Mouse (Mus musculus) intestine, embryonic 16.5 days (tissue): ENCODE measurements around the gene Krtap12-1. TPM values are rescaled to one million over a fixed set of nuclear protein-coding genes. Genes with fewer than 3 reads are reported as not detected.

Experiments
- polyA plus RNA-seq: library from polyadenylated mRNA; unstranded; fragments of >200 nt; fragmentation: Nextera tagmentation; extraction: Ambion mirVana; gene quantifications from 2 replicates; pipeline ENCODE4 v1.2.1, GENCODE M21; 2015

The Krtap12-1 gene
- polyA plus RNA-seq, 1 experiment from 2014 or later, result not detected

Other genes with a start within 250 kb of the Krtap12-1 start
- 39.0 and 43.8 TPM in 2 replicates for gene Fam207a, start 204.8 kb upstream of the Krtap12-1 start, polyA plus RNA-seq
- 3.8 and 3.9 TPM in 2 replicates for gene Itgb2, start 190.3 kb upstream of the Krtap12-1 start, polyA plus RNA-seq
- 177 and 181 TPM in 2 replicates for gene Pttg1ip, start 138.9 kb upstream of the Krtap12-1 start, polyA plus RNA-seq
- 330 and 356 TPM in 2 replicates for gene Sumo3, start 114.5 kb upstream of the Krtap12-1 start, polyA plus RNA-seq
- gene Gm49325, start 114.4 kb upstream of the Krtap12-1 start, polyA plus RNA-seq, result 1.9 TPM in 1 of 2 replicates, not detected in the other
- gene Ube2g2, start 98.3 kb upstream of the Krtap12-1 start, polyA plus RNA-seq, result 61.5 and 68.6 TPM in 2 replicates
- gene Tspear, start 34.0 kb upstream of the Krtap12-1 start, polyA plus RNA-seq, result 0.48 and 0.51 TPM in 2 replicates
- not detected in 2 replicates for gene Gm19402, start 29.8 kb upstream of the Krtap12-1 start, polyA plus RNA-seq
- gene Gm9508, start 23.4 kb upstream of the Krtap12-1 start, polyA plus RNA-seq, result not detected in 2 replicates
- gene Gm10272, start 14.0 kb upstream of the Krtap12-1 start, polyA plus RNA-seq, result not detected in 2 replicates
- not detected in 2 replicates for gene Gm10024, start 9.1 kb upstream of the Krtap12-1 start, polyA plus RNA-seq
- not detected in 2 replicates for gene Gm10142, start 4.8 kb upstream of the Krtap12-1 start, polyA plus RNA-seq
- not detected in 2 replicates for gene Gm10100, start 5.9 kb downstream of the Krtap12-1 start, polyA plus RNA-seq
- gene Gm18596, start 22.0 kb downstream of the Krtap12-1 start, polyA plus RNA-seq, result not detected in 2 replicates
- not detected in 2 replicates for gene Gm9736, start 30.8 kb downstream of the Krtap12-1 start, polyA plus RNA-seq
- not detected in 2 replicates for gene Gm3233, start 39.1 kb downstream of the Krtap12-1 start, polyA plus RNA-seq
- not detected in 2 replicates for gene Gm3238, start 50.7 kb downstream of the Krtap12-1 start, polyA plus RNA-seq
- gene Gm7138, start 56.3 kb downstream of the Krtap12-1 start, polyA plus RNA-seq, result not detected in 2 replicates
- not detected in 2 replicates for gene Gm3250, start 61.9 kb downstream of the Krtap12-1 start, polyA plus RNA-seq
- not detected in 2 replicates for gene Gm7137, start 67.6 kb downstream of the Krtap12-1 start, polyA plus RNA-seq
- gene Gm9639, start 74.5 kb downstream of the Krtap12-1 start, polyA plus RNA-seq, result not detected in 2 replicates
- not detected in 2 replicates for gene Gm19668, start 78.5 kb downstream of the Krtap12-1 start, polyA plus RNA-seq
- gene Gm9507, start 91.2 kb downstream of the Krtap12-1 start, polyA plus RNA-seq, result not detected in 2 replicates
- not detected in 2 replicates for gene Gm2696, start 94.1 kb downstream of the Krtap12-1 start, polyA plus RNA-seq
- not detected in 2 replicates for gene Krtap10-4, start 106.5 kb downstream of the Krtap12-1 start, polyA plus RNA-seq
- gene Krtap10-10, start 115.3 kb downstream of the Krtap12-1 start, polyA plus RNA-seq, result not detected in 2 replicates
- not detected in 2 replicates for gene Gm36176, start 126.2 kb downstream of the Krtap12-1 start, polyA plus RNA-seq
- gene Gm10318, start 132.3 kb downstream of the Krtap12-1 start, polyA plus RNA-seq, result not detected in 2 replicates
- gene Gm3285, start 141.4 kb downstream of the Krtap12-1 start, polyA plus RNA-seq, result not detected in 2 replicates
- gene Lrrc3, start 181.9 kb downstream of the Krtap12-1 start, polyA plus RNA-seq, result 3.3 TPM in 2 replicates
- gene Trpm2, start 250.0 kb downstream of the Krtap12-1 start, polyA plus RNA-seq, result 0.91 and 0.92 TPM in 2 replicates